Mouse (Mus musculus): ENCODE results near the gene R3hdm4.
"Not testable (repeated sequence)": the region's sequence is repeated elsewhere in the genome, so short reads cannot be mapped to it uniquely, and the experiment has no call there.

Gene R3hdm4

DNA sequence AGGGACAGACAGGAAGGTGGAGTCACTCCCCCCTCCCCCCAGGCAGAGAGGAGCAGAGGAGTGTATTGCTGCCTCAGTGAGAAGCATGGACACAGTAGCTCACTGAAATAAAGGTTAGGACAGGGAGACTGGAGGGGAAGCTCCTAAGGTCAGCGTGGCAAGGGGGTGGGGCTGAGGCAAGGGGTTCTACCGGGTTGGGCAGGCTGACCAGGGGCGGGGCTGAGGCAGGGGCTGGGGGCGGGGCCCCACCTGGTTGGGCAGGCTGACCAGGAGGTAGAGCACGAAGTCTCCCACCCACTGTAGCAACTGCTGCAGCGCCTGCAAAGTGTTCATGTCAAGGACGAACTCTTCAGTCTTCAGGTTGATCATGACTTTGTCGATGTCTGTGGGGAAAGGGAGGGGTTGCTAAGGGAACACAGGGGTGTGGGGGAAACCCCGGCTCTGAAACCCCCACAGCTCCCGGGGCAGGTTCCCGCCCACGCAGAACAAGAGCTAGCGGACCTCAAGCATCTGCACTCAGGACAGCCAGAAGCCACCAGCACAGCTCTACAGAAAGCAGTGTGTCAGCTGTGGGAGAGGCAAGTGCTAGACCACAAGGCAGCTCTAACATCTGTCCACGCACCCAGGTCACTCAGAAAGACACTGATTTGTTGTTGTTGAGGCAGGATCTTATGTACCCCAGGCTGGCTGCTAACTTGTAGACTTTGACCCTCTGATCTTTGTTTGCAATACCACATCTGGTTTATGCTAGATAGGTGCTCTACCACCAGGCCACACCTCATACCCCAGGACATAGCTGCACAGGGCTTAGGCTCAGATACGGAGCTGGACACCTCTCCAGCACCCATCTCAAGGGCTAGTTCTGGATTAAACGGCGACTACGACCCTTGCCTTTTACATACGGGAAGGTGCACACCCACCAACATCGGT is 23.4 kb downstream of the R3hdm4 start:
- no peak for DNase-seq

DNA sequence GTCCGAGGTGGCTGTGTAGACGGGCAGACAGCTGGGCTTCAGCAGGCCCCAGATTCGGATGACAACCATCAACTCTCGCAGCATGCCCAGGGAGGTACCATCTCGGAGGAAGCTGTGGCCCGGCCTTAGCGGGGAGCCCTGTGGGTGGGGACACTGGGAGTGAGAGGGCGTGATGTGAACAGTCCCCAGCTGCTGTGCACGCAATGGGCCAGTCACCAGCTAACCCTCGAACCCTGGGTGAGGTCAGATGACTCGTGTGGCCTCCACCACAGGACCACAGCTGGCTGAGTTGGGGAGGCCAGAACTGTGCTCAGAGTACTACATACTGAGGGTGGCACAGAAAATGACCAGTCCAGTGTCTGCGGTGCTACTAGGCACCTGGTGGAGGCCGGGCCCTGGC is 24.2 kb downstream of the R3hdm4 start:
- no peak for DNase-seq

DNA sequence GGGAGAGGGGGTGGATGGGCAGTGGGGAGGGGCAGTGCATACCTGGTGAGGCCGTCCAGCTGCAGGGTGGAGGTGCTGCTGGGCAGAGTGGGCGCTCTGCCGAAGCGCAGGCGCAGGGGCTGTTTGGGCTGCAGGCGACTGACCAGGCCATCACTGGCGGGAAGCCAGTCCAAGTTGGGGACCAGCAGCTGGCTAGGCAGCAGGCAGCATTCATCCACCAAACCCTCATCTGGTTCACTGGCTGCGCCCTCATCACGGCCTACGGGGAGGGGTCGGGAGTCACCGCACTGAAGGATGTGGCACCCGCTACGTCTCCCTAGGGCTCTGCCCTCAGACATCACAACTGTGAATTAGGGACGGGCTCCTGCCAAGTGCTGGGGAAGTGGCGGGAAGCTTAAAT is 24.7 kb downstream of the R3hdm4 start:
- no peak for DNase-seq

DNA sequence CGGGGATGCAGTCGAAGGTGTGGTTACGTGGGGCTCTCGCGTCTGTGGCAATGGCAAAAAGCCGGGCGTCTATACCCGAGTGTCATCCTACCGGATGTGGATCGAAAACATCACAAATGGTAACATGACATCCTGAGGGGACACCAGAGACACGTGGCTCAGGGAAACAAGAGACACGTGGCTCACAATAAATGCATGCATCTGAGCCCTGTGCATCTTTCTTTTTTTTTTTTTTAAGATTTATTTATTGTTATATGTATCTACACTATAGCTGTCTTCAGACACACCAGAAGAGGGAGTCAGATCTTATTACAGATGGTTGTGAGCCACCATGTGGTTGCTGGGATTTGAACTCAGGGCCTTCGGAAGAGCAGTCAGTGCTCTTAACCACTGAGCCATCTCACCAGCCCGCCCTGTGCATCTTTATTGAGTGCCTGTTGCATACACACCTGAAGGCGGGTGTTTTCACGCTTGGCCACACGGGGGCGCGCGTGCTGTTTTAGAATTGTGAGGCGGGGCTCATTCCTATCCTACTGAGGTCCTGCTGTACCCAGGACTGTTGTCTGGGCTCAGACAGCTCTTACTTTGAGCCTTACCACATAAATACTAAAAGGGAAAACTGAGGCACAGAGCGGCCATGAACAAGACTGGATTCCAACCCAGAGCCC is 28.4 kb downstream of the R3hdm4 start:
- peak; percentile 89 for DNase-seq

DNA sequence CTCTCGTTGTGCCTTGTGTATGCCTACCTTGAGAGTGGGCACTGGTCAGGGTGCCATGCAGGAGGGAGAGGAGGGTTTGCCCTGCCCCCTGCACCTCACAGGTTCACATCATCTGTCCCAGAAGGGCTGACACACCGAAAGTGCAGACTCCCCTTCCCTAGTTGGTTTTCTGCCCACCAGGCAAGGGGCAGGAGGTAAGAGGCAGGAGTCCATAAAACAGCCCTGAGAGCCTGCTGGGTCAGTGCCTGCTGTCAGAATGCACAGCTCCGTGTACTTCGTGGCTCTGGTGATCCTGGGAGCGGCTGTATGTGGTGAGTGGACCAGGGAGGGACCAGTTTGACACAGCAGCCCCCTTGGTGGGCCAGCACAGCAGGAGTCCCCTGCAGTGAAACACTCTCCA is 30.3 kb downstream of the R3hdm4 start, which contains the start of gene Cfd:
Gene Cfd, plus strand, starts transcription at position 184 of the 400 bp plus-strand sequence.
- no peak for DNase-seq

DNA sequence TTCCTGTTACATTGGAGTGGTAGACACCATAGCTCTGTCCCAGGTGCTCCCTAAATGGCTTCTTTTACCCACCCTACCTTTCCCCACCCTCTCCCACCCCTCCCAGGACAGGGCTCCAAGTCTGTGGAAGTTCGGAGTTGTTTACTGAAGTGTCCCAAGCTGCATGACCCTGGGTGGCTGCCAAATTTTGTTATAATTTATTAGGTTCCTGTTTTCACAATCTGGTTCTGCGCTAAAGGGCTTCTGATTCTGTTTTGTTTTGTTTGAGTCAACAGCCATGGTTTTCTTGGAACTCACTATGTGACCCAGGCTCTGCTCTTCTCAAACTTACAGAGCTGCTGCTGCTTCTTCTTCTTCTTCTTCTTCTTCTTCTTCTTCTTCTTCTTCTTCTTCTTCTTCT is 31.6 kb downstream of the R3hdm4 start:
- DNase-seq = no peak

DNA sequence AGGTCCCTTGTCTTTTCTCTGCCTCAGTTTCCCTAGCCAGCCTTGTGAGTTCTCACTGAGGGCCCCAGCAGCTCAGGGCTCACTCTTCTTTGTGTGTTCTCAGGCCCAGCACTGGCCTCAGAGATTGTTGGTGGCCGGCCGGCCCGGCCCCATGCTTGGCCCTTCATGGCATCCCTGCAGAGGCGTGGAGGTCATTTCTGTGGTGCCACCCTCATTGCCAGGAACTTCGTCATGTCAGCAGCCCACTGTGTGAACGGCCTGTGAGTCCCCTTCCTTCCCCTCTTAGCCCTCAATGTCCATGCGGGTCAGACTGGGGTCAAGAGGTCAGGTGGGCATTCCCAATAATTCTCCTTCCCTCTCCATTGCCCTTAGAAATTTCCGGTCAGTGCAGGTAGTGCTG is 34.4 kb downstream of the R3hdm4 start:
- DNase-seq = no peak

DNA sequence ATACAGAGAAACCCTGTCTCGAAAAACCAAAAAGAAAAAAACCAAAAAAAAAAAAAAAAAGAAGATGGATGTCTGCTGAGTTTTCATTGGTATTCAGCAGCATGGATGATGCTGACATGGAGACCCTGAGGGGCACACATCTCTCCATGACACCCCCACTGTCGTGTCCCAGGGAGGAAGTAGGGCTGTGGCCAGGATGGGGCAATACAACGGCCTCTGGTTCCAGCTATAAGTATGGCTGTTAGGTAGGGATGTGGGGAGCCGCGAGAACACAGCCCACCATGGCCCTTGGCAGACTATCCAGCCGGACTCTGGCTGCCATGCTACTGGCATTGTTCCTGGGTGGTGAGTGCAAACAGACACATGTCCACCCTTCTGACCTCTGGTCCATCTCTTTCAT is 35.0 kb downstream of the R3hdm4 start, which contains the start of gene Elane:
Gene Elane, plus strand, starts transcription at position 194 of the 400 bp plus-strand sequence.
- DNase-seq = no peak

DNA sequence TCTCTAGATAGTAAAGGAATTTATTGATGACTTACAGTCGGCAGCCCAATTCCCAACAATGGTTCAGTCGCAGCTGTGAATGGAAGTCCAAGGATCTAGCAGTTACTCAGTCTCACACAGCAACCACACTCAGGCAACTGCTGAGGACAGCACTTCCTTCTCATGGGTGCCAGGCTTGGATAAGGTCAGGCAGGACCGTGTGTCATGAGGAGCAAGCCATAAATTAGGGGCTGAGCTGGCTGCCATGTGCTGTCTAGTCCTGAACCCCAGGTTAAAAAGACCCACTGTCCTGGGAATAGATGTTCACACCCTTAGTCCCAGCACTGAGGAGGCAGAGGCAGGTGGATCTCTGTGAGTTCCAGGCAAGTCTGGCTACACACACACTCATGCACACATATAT is 36.1 kb downstream of the R3hdm4 start:
- not testable (repeated sequence) for DNase-seq

DNA sequence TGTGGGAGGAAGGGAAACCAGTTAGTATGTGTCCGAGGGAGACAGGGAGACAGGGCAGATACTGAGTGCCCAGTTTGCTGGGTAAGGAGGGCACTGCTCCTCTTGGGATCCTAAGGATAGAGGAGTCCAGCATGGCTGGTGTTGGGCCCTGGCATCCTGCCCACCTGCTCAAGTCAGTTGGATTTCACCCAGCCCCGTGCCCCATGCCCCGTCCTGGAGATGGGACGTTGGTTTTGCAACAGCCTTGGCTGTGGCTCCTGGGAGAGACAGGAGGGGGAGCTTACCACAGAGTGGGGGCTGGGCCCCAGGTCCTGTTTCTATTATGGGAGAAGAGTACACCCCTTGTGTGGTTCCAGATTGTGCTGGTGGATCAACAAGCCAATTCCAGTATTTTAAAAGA is 36.6 kb downstream of the R3hdm4 start:
- no peak for DNase-seq

DNA sequence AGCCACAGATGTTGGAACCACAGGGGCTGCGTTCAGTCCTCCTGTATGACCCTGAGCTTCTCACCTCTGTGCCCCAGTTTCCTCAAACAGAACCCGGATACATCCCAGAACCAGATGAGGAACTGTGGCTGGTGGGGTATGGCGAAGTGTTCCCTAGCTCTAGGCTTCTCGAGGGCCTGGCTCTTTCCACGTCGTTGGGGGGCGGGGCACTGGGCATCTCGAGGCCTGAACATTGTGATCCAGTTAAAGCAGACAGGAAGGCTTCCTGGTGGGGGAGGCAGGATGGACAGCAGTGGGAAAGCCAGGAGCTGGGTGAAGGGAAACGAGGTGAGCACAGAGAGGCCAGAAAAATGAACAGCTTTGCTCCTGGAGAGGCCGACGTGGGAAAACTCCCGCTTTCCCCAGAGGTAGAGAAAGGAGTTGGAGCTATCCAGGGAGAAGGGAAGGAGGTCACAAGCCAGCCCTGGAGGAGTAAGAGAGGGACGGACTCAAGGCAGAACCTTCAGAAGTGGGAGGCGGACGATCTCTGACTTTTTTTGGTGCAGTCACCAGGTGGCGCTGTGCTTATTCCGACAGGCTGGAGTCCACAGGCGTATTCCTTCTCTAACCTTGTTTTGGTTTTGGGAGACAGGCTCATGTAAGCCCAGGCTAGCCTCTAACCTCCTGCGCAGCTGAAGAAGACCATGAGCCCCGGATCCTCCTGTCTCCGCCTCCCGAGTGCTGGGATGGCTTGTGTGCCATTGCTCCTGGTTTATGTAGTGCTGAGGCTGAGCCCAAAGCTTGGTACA is 37.5 kb downstream of the R3hdm4 start:
- peak; percentile 88 for DNase-seq

DNA sequence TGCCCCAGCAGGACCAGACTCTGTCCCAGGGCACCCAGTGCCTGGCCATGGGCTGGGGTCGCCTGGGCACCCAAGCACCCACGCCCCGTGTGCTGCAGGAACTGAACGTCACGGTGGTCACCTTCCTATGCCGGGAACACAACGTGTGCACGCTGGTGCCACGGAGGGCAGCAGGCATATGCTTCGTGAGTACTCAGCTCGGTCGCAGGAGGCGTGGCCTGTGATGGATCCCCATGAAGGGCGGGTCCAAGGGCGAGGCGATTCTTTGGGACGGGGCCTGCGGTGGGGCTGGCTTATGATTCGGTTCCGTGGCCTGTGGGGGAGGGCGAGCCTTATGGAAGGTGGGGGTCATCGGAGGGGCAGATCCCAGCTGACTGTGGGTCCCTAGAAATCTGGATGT is 39.0 kb downstream of the R3hdm4 start:
- no peak for DNase-seq

DNA sequence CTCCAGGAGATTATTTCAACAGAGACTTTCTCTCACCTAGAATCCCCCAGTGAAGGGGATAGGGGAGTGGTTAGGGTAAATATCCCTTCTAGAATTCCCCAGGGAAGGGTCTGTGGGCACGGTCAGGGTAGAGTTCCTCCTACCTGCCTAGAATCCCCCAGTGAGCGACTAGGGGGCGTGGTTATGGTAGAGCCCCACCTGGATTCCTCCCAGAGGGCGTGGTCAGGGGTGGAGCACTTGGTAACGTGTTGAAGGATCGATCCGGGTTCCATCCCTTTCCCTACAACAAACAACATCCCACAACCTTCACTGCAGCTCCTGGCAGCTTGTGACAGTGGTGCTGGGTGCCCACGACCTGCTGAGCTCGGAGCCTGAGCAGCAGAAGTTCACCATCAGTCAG is 40.3 kb downstream of the R3hdm4 start:
- DNase-seq = no peak

DNA sequence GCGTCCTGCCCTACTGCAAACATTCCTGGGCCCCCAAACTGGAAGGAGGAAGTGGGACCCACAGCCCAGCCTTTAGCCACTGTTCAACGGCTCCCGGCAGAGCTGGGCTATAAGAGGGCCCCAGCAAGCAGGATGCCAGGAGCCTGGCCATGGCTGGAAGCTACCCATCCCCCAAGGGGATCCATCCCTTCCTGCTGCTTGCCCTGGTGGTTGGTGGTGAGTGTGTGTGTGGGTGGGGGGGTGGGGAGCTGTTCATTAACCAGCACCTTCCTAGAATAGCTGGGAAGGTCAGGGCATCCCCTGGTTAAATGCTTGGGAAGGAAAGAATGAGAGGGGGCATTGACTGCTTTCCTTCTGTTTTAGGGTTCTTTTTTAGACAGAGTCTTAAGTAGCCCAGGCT is 41.5 kb downstream of the R3hdm4 start:
- no peak for DNase-seq

DNA sequence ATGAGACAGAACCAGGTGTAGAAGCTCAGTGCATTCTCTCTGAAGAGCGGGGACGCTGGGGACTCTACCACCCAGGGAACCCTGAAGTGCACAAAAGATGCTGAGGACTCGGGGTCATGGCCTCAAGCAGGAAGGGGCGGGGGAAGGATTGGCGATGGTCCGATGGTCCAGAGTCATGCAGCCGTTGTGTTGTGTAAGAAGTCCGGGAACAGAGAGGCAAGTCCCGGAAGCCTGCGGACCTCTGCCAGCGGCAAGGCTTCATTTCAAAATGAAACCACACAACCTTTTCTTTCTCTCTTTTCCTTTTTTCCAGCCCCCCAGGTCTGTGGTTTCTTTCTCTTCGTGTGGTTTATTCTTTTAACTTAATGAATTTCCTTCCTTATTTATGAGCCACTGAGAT is 43.3 kb downstream of the R3hdm4 start:
- DNase-seq = no peak

DNA sequence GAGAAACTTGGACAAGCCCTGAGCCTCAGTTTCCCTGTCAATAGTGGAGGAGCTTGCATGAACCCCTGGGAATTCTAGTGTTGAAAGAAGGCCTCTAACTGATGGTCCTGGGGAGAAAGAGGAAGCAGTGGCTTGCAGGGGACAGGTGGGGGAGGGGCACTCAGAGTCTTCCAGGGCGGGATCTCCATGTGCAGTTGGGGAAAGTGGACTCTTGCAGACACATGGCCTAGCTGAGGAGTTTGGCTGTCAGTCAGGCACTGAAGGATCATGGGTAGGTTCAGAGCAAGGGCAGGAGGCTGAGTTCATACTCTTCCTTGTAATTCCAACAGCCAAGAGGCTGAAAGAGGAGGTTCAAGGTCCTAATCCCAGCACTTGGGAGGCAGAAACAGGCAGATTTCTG is 43.8 kb downstream of the R3hdm4 start:
- no peak for DNase-seq

DNA sequence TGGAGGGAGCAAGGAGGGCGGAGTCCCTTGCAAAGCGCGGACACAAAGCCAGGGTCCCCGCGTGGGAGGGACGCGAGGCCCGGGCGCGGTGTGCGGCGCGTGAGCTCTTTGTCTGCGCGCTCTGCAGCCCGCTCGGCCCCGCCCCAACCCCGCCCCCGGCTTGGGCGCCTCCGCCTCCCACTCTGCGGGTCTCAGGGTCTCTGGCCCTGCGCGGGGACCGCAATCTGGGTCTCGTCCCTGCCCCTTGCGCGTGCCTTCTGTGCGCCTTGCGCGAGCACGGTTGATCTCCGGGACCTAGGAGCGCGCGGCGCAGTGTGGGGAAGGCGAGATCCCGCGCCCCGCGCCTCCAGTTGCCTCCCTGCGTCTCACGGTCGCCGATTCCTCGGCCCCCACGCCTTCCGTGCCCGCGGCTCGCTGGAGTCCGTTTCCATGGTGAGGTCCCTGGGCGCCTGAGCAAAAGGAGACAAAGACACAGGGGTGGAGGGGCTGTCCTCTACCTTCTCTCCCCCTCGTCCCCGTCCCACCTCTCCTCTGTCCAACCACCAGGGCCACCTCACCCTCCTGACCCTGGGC is 46.6 kb downstream of the R3hdm4 start, which contains the start of the genes Prtn3 and Plppr3:
Gene Prtn3, plus strand, starts transcription at position 187 of the 573 bp plus-strand sequence.
Gene Plppr3, minus strand, starts transcription at position 345 of the 573 bp plus-strand sequence.
- DNase-seq = no peak

DNA sequence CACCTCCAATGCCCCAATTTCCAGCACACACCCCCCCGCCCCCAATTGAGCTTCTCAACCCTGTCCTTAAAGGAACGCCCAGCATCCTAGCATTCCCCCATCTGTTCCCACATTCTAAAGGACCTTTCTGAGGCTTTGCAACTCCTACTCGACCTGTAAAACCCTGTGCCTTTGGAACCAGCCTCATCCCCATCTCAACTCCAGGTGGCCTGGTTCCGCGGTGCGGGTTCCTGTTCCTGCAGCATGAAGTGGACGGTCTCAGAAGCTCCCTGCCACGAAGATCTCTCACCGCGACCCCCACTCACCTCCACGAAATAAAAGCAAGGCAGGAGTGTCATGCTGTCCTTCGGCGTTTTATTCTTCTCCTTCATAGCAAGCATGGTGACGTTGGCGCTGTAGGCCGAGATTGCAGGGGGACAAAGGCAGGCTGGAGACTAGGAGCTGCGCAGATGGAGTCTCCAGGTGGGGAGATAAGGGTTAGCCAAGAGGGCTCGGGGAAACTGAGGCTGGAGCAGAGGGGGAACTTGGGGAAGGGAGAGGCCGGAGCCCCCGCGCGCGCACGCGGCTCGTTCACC is 47.2 kb downstream of the R3hdm4 start:
- DNase-seq = no peak

DNA sequence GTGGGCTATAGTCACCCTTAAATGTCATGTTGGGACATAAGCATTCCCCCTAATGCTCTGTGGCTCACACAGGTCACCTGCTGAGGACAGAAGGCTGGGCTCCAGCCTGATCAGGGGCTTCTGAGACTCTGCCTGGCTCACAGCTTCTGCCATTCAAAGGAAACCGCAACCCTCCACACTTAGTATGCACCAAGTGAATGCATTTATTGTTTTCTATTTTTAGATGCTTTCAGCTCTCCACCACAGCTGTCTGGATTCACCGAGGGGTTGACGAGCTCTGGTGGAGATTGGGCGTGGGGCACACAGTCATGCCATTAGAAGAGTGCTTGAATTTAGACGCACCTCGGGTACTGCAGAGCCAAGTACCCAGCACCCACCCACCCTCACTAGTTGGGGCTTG is 47.7 kb downstream of the R3hdm4 start:
- DNase-seq = no peak

DNA sequence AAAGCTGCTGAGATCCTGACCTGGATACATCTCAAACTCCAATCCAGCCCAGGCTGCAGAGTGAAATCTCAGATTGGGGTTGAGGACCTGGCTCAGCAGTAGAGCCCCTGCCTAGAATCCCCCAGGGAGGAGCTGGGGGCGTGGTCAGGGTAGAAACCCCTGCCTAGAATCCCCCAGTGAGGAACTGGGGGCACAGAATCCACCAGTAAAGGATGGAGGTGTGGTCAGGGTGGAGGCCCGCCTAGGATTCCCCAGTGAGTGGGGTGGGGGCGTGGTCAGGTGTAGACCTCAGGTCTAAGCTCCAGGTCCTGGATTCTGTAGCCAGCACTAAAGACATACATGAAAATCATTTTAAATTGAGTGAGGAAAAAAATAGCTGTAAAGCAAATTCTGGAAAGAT is 48.1 kb downstream of the R3hdm4 start:
- DNase-seq = no peak

DNA sequence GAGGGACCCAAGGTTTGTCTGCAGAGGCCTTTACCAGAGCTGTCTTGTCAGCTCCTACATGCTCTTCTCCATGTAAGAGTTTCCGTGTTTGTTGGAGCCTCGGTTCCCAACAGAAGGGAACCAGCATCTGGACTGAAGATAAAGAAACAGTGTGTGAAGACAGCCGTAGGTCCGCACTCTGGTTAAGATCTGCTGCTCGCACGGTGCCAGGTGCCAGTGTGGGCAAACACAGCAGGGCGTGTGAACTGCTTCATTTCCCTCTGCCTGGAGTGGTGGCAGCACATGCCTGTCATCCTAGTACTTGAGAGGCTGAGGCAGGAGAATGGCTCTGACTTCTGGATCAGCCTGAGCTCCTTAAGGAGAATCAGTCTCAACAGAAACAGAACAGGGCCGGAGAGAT is 49.2 kb downstream of the R3hdm4 start:
- no peak for DNase-seq

DNA sequence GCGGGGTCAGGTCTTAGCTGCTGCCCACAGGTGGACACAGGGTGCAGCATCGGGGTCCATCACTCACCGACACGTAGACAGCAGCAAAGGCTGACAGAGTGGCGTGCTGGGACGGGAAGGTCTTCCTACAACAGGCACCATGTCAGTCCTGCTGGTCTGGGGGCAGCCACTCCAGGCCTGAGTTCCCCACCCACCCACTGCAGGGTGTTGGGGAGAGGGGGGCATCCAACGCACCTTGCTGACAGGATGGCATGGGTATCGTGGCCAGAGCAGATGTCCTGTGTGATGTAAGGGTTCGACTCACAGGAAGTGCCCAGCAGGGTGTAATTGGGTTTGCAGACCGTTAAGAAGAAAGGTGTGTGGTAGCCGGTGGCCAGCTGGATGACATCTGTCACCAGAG is 54.4 kb downstream of the R3hdm4 start:
- DNase-seq = peak; percentile 44

All from cerebellum, adult 9-10 months (tissue).